Mouse (Mus musculus): ENCODE measurements around the gene Zfyve9.

Gene Zfyve9

GRCm38 (mm10) chr4:108780057-108780863 lies at the start of gene Zfyve9:
Gene Zfyve9, minus strand, starts transcription at chr4:108780798.
- peak; percentile 82 for ATAC-seq (ENCODE audit: insufficient number of reproducible peaks, low FRiP score, low TSS enrichment)

GRCm38 (mm10) chr4:108826643-108827042 lies 46.0 kb upstream of the Zfyve9 start:
- no peak for ATAC-seq (ENCODE audit: insufficient number of reproducible peaks, low FRiP score, low TSS enrichment)

- ATAC-seq (ENCODE audit: insufficient number of reproducible peaks, low FRiP score, low TSS enrichment) = no peak
Measured at GRCm38 (mm10) chr4:108826096-108826495, 45.5 kb upstream of the Zfyve9 start.

DNA sequence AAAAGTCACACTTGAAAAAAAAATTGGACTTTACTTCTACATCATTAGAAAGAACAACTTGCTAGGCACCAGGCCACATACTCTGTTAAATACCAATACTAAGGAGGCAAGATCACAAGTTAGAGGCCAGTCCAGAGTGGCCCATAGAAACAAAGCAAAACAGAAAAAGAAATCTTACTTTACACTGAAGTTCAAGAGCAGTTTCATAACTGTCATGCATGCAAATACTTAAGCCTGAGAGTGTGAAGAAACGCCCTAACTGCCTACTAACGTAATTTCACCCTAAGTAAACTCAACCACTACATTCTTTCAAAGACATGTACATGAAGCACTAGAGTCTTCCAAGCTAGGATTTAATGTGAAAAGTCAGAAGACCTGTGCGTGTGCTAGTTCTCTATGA lies 45.1 kb upstream of the Zfyve9 start:
- no peak for ATAC-seq (ENCODE audit: insufficient number of reproducible peaks, low FRiP score, low TSS enrichment)

DNA sequence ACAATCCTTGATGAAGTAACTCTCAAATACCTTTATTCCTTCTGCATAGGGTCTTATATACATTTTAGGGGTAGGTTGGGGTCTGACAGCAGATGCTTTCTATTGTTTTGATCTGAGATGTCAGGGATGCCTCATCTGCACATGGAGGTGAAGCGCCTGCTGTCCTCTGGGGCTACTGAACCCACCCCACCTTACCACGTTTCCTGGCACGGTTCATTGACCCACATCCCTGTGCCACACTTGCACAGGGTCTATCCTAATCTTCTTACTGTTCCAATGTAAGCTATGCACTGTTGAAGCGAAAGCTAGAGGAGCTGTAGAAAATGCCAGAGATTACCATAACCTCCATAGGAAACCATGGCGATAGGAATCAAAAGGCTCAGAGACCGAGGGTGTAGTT lies 31.0 kb upstream of the Zfyve9 start:
- no peak for ATAC-seq (ENCODE audit: insufficient number of reproducible peaks, low FRiP score, low TSS enrichment)

DNA sequence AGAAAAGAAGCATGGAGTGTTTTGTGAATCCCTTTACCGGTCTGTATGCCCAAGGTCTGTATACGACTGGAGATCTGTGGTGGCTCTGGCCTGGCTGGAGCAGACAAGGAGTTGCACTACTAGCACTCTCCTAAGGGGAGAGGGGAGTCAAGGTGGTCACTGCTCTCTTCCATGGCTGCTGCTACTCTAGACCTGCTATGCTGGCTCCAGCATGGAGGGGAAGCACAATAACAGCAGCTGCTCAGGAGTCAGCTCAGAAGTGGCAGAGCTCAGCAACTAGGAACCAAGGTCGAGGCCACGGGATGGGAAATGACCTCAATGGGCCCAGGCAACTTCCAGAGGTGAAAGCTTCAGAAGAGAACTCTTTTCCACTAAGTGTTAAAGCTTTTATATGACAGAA lies 30.5 kb upstream of the Zfyve9 start:
- no peak for ATAC-seq (ENCODE audit: insufficient number of reproducible peaks, low FRiP score, low TSS enrichment)

DNA sequence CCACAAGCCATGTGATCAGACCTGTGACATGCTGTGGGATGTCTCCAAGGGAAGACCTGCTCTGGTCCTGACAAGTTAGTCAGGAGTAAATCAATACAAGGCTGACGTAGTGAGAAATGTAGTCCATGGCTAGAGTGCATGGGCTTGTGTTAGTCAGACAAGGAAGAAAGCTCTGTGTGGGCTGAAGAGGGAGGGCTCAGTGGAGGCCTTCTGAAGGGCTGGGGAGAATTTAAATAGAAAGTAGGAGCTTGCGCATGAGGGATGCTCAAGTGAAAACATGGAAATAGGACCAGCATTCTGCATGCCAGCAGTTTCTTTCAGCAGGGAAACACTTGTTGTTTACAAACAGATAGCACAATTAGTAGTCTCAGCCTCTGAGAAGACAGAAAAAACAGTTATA lies 22.9 kb upstream of the Zfyve9 start:
- no peak for ATAC-seq (ENCODE audit: insufficient number of reproducible peaks, low FRiP score, low TSS enrichment)

GRCm38 (mm10) chr4:108798083-108798830 lies 17.7 kb upstream of the Zfyve9 start:
- no peak for ATAC-seq (ENCODE audit: insufficient number of reproducible peaks, low FRiP score, low TSS enrichment)

- ATAC-seq (ENCODE audit: insufficient number of reproducible peaks, low FRiP score, low TSS enrichment) = no peak
Measured at GRCm38 (mm10) chr4:108796701-108797100, 16.1 kb upstream of the Zfyve9 start.

- no peak for ATAC-seq (ENCODE audit: insufficient number of reproducible peaks, low FRiP score, low TSS enrichment)
Measured at GRCm38 (mm10) chr4:108793941-108794340, 13.3 kb upstream of the Zfyve9 start.

GRCm38 (mm10) chr4:108790507-108790906 lies 9.9 kb upstream of the Zfyve9 start:
- ATAC-seq (ENCODE audit: insufficient number of reproducible peaks, low FRiP score, low TSS enrichment) = no peak

- ATAC-seq (ENCODE audit: insufficient number of reproducible peaks, low FRiP score, low TSS enrichment) = no peak
Measured at GRCm38 (mm10) chr4:108789258-108789936, 8.8 kb upstream of the Zfyve9 start.

- no peak for ATAC-seq (ENCODE audit: insufficient number of reproducible peaks, low FRiP score, low TSS enrichment)
Measured at GRCm38 (mm10) chr4:108782421-108783085, 2.0 kb upstream of the Zfyve9 start.

DNA sequence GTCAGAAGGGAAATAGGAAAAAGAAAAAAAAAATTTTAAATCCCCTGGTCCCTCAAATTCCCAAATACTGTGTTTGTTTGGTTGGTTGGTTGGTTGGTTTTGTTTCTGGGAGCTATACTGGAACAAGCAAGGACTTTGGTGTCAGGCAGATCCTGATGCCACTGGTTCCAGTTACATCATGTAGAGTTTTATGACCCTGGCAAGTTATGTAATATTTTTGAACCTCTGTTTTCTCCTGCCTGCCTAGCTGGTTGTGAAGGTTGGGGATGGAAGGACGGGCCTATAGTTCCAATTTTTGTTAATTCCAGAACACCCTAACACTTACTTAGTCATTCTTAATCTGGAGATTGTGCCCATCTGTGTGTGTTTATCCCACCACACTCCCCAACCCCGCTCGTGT lies 998 bp upstream of the Zfyve9 start:
- ATAC-seq (ENCODE audit: insufficient number of reproducible peaks, low FRiP score, low TSS enrichment) = no peak

GRCm38 (mm10) chr4:108780864-108781205 lies 237 bp upstream of the Zfyve9 start:
- no peak for ATAC-seq (ENCODE audit: insufficient number of reproducible peaks, low FRiP score, low TSS enrichment)

GRCm38 (mm10) chr4:108779763-108780056 lies 888 bp downstream of the Zfyve9 start:
- ATAC-seq (ENCODE audit: insufficient number of reproducible peaks, low FRiP score, low TSS enrichment) = peak; percentile 50

GRCm38 (mm10) chr4:108768527-108768926 lies 12.1 kb downstream of the Zfyve9 start:
- ATAC-seq (ENCODE audit: insufficient number of reproducible peaks, low FRiP score, low TSS enrichment) = no peak

DNA sequence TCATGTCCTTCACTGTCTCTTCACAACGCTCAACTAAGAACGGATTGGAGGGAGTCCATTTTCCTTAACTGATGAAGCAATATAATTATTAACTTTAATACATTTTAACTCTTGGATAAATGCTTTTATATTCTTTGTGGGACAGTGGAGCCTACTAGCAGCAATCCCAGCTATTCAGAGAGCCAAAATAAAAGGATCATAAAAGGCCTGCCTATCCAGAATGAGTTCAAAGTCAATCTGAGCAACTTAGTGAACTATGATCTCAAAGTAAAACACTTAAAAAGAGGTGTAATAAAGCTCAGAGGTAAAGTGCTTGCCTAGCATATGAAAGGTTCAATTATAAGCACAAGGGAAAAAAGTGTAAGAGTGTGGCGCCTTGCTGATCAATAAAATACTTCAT lies 21.0 kb downstream of the Zfyve9 start:
- ATAC-seq (ENCODE audit: insufficient number of reproducible peaks, low FRiP score, low TSS enrichment) = no peak

DNA sequence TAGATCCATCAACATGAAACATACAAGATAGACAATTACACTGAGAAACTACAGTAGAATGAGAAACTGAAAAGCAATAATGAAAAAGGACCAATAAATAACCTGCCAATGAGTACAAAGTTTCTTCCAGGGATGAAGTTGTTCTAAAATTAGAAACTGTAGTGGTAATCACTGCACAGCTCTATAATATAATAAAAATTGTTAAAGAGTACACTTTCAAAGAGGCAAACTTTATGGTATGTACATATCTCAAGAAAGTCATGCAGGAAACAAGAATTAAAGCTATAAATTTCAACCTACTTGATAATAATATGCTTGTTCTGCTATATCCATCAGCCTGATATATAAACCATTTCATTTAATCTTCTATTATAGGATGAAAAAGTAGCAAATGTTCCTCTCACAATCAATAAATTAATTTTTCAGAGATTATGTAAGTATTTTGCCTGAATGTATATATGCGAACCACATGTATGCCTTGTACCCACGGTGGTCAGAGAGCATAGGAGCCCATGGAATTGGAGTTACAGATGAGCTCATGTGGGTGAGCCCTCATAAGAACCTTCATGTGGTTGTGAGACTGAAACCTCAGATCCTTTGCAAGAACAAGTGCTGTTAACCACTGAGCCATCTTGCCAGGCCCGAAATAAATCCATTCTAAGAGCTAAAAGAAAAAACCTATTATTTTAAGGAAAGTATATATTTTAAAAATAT lies 34.3 kb downstream of the Zfyve9 start:
- ATAC-seq (ENCODE audit: insufficient number of reproducible peaks, low FRiP score, low TSS enrichment) = no peak

DNA sequence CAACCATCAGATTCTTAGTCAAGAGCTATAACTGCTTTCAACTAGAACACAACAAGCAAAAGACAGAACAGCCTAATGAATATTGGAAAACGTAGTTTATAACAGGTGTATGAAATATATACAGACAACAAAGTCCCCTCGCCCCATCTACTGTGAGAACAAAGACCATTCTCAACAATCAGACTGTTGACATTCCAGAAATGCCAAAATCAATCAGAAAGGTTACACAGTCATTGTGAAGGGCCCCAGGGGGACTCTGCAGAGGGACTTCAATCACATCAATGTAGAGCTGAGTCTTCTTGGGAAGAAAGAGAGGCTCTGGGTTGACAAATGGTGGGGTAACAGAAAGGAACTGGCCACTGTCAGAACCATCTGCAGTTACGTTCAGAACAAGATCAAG lies 49.0 kb downstream of the Zfyve9 start:
- no peak for ATAC-seq (ENCODE audit: insufficient number of reproducible peaks, low FRiP score, low TSS enrichment)

Data from cerebellum, adult (tissue).